Mouse (Mus musculus): ENCODE measurements around the gene Pmpcb.

DNA sequence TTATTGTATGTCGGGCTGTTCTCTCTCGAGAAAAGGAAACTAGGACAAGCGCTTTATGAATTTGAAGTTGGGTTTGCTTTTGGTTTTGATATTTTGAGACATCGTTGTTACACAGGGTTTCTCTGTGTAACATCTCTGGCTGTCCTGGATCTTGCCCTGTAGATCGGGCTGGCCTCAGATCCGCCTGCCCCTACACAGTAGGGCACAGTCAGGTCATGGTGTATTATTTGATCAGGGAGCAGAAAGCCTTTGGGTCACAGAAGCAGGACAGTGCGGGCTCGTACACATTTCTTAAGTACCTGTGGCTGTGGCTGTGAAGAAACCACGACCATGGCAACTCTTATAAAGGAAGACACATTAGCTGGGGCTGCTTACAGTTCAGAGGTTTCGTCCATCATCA, 679 bp downstream of the Pmpcb start:
- TF ChIP-seq GATA1 (IDR thresholded peaks at IDR 0.05; ENCODE audit: low read length) = no peak
- TF ChIP-seq TAL1 (IDR thresholded peaks at IDR 0.05; ENCODE audit: low read length) = no peak

All from erythroblast, embryonic 14.5 days (primary cell).